Mouse (Mus musculus) CH12.LX (cell line): ENCODE measurements at regions not wholly inside any gene's neighbourhood (a gene's known extent, or its start where the extent isn't known, plus 50 kb on each side); places are given as distances from the start of the nearest gene placed in this dataset.

Source experiments
- DNase-seq: peaks from one replicate; pipeline ENCODE4 v3.0.0-alpha.2; 2013; ENCODE audit errors: extremely low read depth
- H3K27ac ChIP-seq: 2 replicates; pipeline ENCODE4 v1.5.1; 2012; ENCODE audit warnings: low read depth, mild to moderate bottlenecking, control low read depth, moderate library complexity; ENCODE audit not compliant: insufficient read depth
- H3K27me3 ChIP-seq: replicated peaks from 2 replicates; pipeline ENCODE3; 2012; ENCODE audit warnings: inconsistent platforms
- H3K36me3 ChIP-seq, 2 experiments: replicated peaks in 1 of 2; 2 replicates each; pipeline versions ENCODE3 to v1.6.1; 2012; ENCODE audit warnings: inconsistent platforms in 1 of 2, low read length in 1 of 2, mild to moderate bottlenecking in 1 of 2, mixed read lengths in 1 of 2, moderate library complexity in 1 of 2; ENCODE audit not compliant: control insufficient read depth in 1 of 2, insufficient read depth in 1 of 2
- H3K4me1 ChIP-seq, 2 experiments: 2 replicates each; pipeline ENCODE4 v1.6.1; 2012; ENCODE audit warnings: inconsistent platforms in 1 of 2, moderate library complexity in 1 of 2; ENCODE audit not compliant: insufficient read depth in 2 of 2, control insufficient read depth in 1 of 2
- H3K4me2 ChIP-seq: 2 replicates; pipeline ENCODE4 v1.6.1; 2012; ENCODE audit warnings: low read depth, mild to moderate bottlenecking, control low read depth; ENCODE audit not compliant: poor library complexity, insufficient read depth, severe bottlenecking
- H3K4me3 ChIP-seq, 3 experiments: fragments of 150-350 bp in 1 of 3; sonication (generic) in 1 of 3; replicated peaks in 1 of 3; 2 replicates each; pipeline versions ENCODE3 to v1.5.1; 2011 to 2012; ENCODE audit warnings: low read depth in 2 of 3, low read length in 2 of 3, mild to moderate bottlenecking in 2 of 3, moderate library complexity in 2 of 3, control low read depth in 1 of 3, improper control_type of control experiment in 1 of 3, inconsistent platforms in 1 of 3, mixed read lengths in 1 of 3; ENCODE audit not compliant: poor library complexity in 1 of 3
- H3K79me2 ChIP-seq: replicated peaks from 2 replicates; pipeline ENCODE4 v1.6.1; 2012; ENCODE audit warnings: mild to moderate bottlenecking, moderate library complexity; ENCODE audit not compliant: control insufficient read depth, poor library complexity, insufficient read depth, severe bottlenecking; ENCODE audit errors: extremely low read depth
- H3K9ac ChIP-seq: 2 replicates; pipeline ENCODE4 v1.6.1; 2012; ENCODE audit warnings: low read depth, mild to moderate bottlenecking, control low read depth, moderate library complexity; ENCODE audit not compliant: insufficient read depth
- H3K9me3 ChIP-seq: replicated peaks from 2 replicates; pipeline ENCODE3; 2012; ENCODE audit warnings: low read length, inconsistent platforms, mixed read lengths
- CHD2 ChIP-seq: IDR thresholded peaks from 2 replicates; pipeline ENCODE4 v1.6.1; 2011; ENCODE audit warnings: low read length, improper control_type of control experiment
- E2F4 ChIP-seq: IDR thresholded peaks from 2 replicates; pipeline ENCODE4 v1.6.1; 2011; ENCODE audit warnings: low read depth, low read length, improper control_type of control experiment; ENCODE audit not compliant: insufficient replicate concordance
- EP300 ChIP-seq: IDR thresholded peaks from 2 replicates; pipeline ENCODE4 v1.6.1; 2011; ENCODE audit warnings: low read length, improper control_type of control experiment
- HCFC1 ChIP-seq: IDR thresholded peaks from 2 replicates; pipeline ENCODE4 v1.6.1; 2012; ENCODE audit warnings: low read depth, mild to moderate bottlenecking, inconsistent platforms, low read length, improper control_type of control experiment
- JUN ChIP-seq: IDR thresholded peaks from 2 replicates; pipeline ENCODE4 v1.6.1; 2011; ENCODE audit warnings: low read depth, mild to moderate bottlenecking, low read length, improper control_type of control experiment, moderate library complexity; ENCODE audit not compliant: insufficient read depth
- JUND ChIP-seq: conservative IDR thresholded peaks from 2 replicates; pipeline ENCODE4 v1.6.1; 2011; ENCODE audit warnings: low read depth, low read length, improper control_type of control experiment
- KAT2A ChIP-seq: IDR thresholded peaks from 2 replicates; pipeline ENCODE4 v1.6.1; 2012; ENCODE audit warnings: low read length, improper control_type of control experiment, inconsistent platforms; ENCODE audit not compliant: insufficient replicate concordance
- MAZ ChIP-seq: IDR thresholded peaks from 2 replicates; pipeline ENCODE4 v1.6.1; 2012; ENCODE audit warnings: low read depth, mild to moderate bottlenecking, inconsistent platforms, low read length, improper control_type of control experiment, moderate library complexity
- NELFE ChIP-seq: IDR thresholded peaks from 2 replicates; pipeline ENCODE4 v1.6.1; 2011; ENCODE audit warnings: low read depth, low read length, improper control_type of control experiment
- NRF1 ChIP-seq: IDR thresholded peaks from 2 replicates; pipeline ENCODE4 v1.6.1; 2014; ENCODE audit warnings: low read depth, mild to moderate bottlenecking, inconsistent platforms, low read length, improper control_type of control experiment, moderate library complexity
- PAX5 ChIP-seq: IDR thresholded peaks from 2 replicates; pipeline ENCODE4 v1.6.1; 2012; ENCODE audit warnings: low read length, inconsistent platforms, mixed read lengths
- POLR2A ChIP-seq: IDR thresholded peaks from 2 replicates; pipeline ENCODE4 v1.6.1; 2011; ENCODE audit warnings: low read depth, mild to moderate bottlenecking, improper control_type of control experiment, low read length
- POLR2AphosphoS2 ChIP-seq: IDR thresholded peaks from 2 replicates; pipeline ENCODE4 v1.6.1; 2011; ENCODE audit warnings: low read depth, low read length, improper control_type of control experiment
- RAD21 ChIP-seq: IDR thresholded peaks from 2 replicates; pipeline ENCODE4 v1.6.1; 2011; ENCODE audit warnings: low read depth, mild to moderate bottlenecking, low read length, improper control_type of control experiment, moderate library complexity
- RCOR1 ChIP-seq: conservative IDR thresholded peaks from 2 replicates; pipeline ENCODE4 v1.6.1; 2012; ENCODE audit warnings: low read depth, mild to moderate bottlenecking, inconsistent platforms, low read length, improper control_type of control experiment
- USF1 ChIP-seq: IDR thresholded peaks from 2 replicates; pipeline ENCODE4 v1.6.1; 2014; ENCODE audit warnings: low read depth, mild to moderate bottlenecking, inconsistent platforms, low read length, improper control_type of control experiment
- ZC3H11A ChIP-seq: IDR thresholded peaks from 2 replicates; pipeline ENCODE4 v1.6.1; 2012; ENCODE audit warnings: low read depth, mild to moderate bottlenecking, inconsistent platforms, low read length, improper control_type of control experiment
- ZKSCAN1 ChIP-seq: IDR thresholded peaks from 2 replicates; pipeline ENCODE4 v1.6.1; 2012; ENCODE audit warnings: low read depth, inconsistent platforms, low read length, improper control_type of control experiment, borderline replicate concordance
- ZNF384 ChIP-seq: IDR thresholded peaks from 2 replicates; pipeline ENCODE4 v1.6.1; 2012; ENCODE audit warnings: low read depth, low read length, improper control_type of control experiment, inconsistent platforms
- dilution Hi-C: fragments of 300-500 bp; cut with MboI; formaldehyde crosslinking; loops from 2 replicates; pipeline ENCODE4 v1.14.3; 2020; ENCODE audit warnings: low sequenced_read_pairs; ENCODE audit not compliant: extremely low pct_unique_long_range_greater_than_20kb, extremely low pct_ligation_motif_present
- in situ Hi-C: fragments of 300-500 bp; cut with MboI; formaldehyde crosslinking; loops from 3 replicates; pipeline ENCODE4 v1.14.3; 2019; ENCODE audit warnings: low sequenced_read_pairs, low pct_ligation_motif_present, low pct_unique_long_range_greater_than_20kb, mixed read lengths

DNA sequence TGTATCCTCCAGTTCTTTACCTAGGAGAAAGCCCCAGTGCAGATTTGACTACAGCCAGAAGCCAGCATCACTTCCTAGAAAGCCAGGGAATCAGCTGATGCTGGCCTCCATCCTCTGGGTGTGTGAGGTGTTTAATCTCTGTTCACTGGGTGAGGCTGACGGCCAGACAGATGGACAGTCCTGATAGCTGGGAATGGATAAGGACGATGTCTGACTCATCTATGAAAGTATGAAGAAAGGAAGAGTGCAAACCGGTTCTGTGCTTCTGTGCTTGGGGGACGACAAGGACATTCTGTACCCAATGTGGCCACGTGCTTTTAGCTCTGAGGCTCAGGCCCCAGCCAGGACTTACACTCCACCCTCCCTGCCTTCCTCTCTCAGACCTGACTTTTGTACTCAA is 80.5 kb upstream of the Med13l start:
- H3K9ac ChIP-seq = no peak overlapping the region
- H3K4me1 ChIP-seq = peaks cover 24 to 65% of the 10 kb centered on the region in 2 experiments
- dilution Hi-C loops = no loop called here
- no peaks in the 10 kb centered on the region for H3K79me2 ChIP-seq
- no peak for DNase-seq
- no peaks in the 10 kb centered on the region for H3K9me3 ChIP-seq
- H3K27me3 ChIP-seq = no peaks in the 10 kb centered on the region
- H3K36me3 ChIP-seq = no peaks in the 10 kb centered on the region
- TF ChIP-seq JUND (no peak), CHD2 (no peak), ZC3H11A (no peak), RAD21 (no peak), NRF1 (no peak), JUN (no peak), ZKSCAN1 (no peak), E2F4 (no peak), NELFE (no peak), POLR2AphosphoS2 (no peak), HCFC1 (no peak), MAZ (no peak), USF1 (no peak), RCOR1 (no peak)
- TF ChIP-seq, all 38 proteins: peak for 0
- no peak overlapping the region for H3K4me3 ChIP-seq
- H3K4me2 ChIP-seq = no peak overlapping the region
- no peak overlapping the region for H3K27ac ChIP-seq
- in situ Hi-C loops = no loop called here

DNA sequence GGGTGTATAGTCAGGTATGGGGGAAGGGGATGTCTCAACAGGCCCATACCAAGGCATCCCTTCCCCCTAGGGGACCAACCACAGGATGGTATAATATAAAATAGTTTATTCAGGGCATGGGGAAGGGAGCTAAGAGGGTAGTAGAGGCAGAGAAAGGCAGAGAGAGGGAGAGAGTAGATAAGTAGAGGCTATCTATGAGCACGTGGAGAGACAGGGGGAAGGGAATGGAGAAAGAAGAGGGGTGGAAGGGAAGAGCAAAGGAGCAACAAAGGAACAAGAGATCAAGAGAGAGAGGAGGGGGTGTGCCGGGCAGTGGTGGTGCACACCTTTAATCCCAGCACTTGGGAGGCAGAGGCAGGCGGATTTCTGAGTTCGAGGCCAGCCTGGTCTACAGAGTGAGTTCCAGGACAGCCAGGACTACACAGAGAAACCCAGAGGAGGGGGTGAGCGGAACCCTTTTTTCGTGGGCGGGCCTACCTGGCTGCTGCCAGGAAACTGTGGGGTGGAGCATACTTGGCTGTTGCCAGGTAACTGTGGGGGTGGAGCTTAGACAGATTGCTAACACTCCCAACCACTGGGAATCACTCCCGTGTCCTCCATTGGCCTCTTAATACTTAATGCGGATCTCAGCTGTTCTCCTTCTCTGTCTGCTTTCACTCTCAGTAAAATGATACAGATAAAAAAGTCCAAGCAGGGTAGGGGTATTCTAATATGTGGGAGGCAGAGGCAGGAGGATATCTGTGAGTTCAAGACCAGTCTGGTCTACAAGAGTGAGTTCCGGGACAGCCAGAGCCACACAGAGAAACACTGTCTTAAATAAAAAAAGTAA is 79.3 kb upstream of the Med13l start:
- in situ Hi-C loops = no loop called here
- Histone ChIP-seq H3K27me3 (no peaks in the 10 kb centered on the region), H3K27ac (no peak overlapping the region), H3K4me2 (no peak overlapping the region), H3K4me3 (no peak overlapping the region), H3K36me3 (no peaks in the 10 kb centered on the region), H3K9ac (no peak overlapping the region), H3K79me2 (no peaks in the 10 kb centered on the region), H3K4me1 (peaks cover 24 to 53% of the 10 kb centered on the region in 2 experiments), H3K9me3 (no peaks in the 10 kb centered on the region)
- TF ChIP-seq KAT2A = no peak
- TF ChIP-seq POLR2AphosphoS2 = no peak
- no peak for TF ChIP-seq USF1
- TF ChIP-seq PAX5 = no peak
- no peak for TF ChIP-seq EP300
- no peak for TF ChIP-seq POLR2A
- TF ChIP-seq E2F4 = no peak
- no peak for TF ChIP-seq ZNF384
- TF ChIP-seq CHD2 = no peak
- dilution Hi-C loops = no loop called here
- DNase-seq = no peak
